ENCODE assay signal across 9 mouse cellular contexts in the genomic region with DNA sequence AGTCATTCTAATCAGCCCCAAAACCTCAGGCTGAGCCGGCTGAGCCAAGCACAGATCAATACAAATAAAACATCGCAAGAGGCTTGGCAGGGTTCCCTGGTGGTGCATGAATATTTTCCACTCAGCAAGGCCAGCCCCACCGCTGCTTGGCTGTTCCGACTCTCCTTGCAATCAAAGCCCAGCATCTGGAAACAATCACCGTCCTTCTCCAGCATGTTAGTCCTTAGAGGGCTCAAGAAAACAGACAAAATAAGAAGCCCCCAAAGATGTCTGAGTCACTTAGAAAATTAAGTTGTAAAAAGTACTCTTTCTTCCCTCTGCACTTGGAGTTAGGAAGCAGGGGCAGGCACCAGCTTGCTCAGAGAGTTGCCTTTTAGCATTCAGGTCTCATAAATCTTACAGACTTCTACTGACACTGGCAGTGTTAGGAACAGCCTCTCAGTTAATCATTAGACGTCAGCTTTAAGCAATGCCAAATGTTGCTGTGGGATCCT. TPM values are rescaled to one million over a fixed set of nuclear protein-coding genes. Genes with fewer than 3 reads are reported as not detected.
DNase-seq lines count a peak whose midpoint lies in the region; ATAC-seq lines count a peak whose summit lies in the region.
"Had no signal": no experiment of that assay in that cellular context is flagged by ENCODE, and none has a peak within 500 bp of the region (broad histone marks: within the 10 kb centered on the region; RNA-seq: fewer than 3 reads in every experiment).

No protein-coding gene starts in this region.

- H3K4me1 ChIP-seq in hindbrain, embryonic 14.5 days (replicated peaks; ENCODE audit: control insufficient read depth, insufficient read depth, low read length), result peaks cover 8% of the 10 kb centered on the region; the same call in 1 of the 2 replicates
- peaks cover 13% of the 10 kb centered on the region; the same call in 1 of the 2 replicates for H3K4me1 ChIP-seq in stomach, embryonic 15.5 days

- ATAC-seq in hindbrain, embryonic 14.5 days (ENCODE audit: low FRiP score), result peak; percentile 59; the same call in 1 of the 2 replicates
- peak; percentile 80 for ATAC-seq in stomach, embryonic 15.5 days (ENCODE audit: insufficient read depth, low FRiP score, low read depth)

- H3K27ac ChIP-seq in hindbrain, embryonic 14.5 days, result no peak overlapping the region
- H3K27ac ChIP-seq in stomach, embryonic 15.5 days, result peak overlapping the region; percentile 86

- peak; percentile 63 for DNase-seq in Muller cell, postnatal 12 days (ENCODE audit: inconsistent ontology term)
- peak; percentile 7 for DNase-seq in cerebellum, adult 9-10 months
- peak; percentile 84 to 88 for DNase-seq in gastrocnemius, adult 8-10 months (ENCODE audit: low spot score in 2 of 2)
- peak; percentile 48 for DNase-seq in hindbrain, embryonic 14.5 days (ENCODE audit: low spot score)
- peak; percentile 12 for DNase-seq in left cerebral cortex, adult 11 months (ENCODE audit: low spot score)
- peak; percentile 90 for DNase-seq in mesoderm, embryonic 11.5 days (ENCODE audit: low read depth, low spot score)
- no peak for DNase-seq in thymus, postnatal 4 days

- WGBS in hindbrain, embryonic 14.5 days, result 16% methylated on average over 6 of the region's 6 CpGs
- 5% methylated on average over 6 of the region's 6 CpGs for WGBS in stomach, embryonic 15.5 days

- no peak overlapping the region for H3K4me2 ChIP-seq in hindbrain, embryonic 14.5 days (replicated peaks)
- peak overlapping the region; percentile 4; the same call in 1 of the 2 replicates for H3K4me2 ChIP-seq in stomach, embryonic 15.5 days

- H3K4me3 ChIP-seq in hindbrain, embryonic 14.5 days (replicated peaks; ENCODE audit: low read length), result no peak overlapping the region
- H3K4me3 ChIP-seq in stomach, embryonic 15.5 days (replicated peaks), result no peak overlapping the region

- no peaks in the 10 kb centered on the region for H3K27me3 ChIP-seq in hindbrain, embryonic 14.5 days (ENCODE audit: control insufficient read depth, insufficient read depth, low read length)
- H3K27me3 ChIP-seq in stomach, embryonic 15.5 days (replicated peaks), result no peaks in the 10 kb centered on the region

- no peaks in the 10 kb centered on the region for H3K9me3 ChIP-seq in hindbrain, embryonic 14.5 days (ENCODE audit: control insufficient read depth, low read length)
- H3K9me3 ChIP-seq in stomach, embryonic 15.5 days, result no peaks in the 10 kb centered on the region

- no peaks in the 10 kb centered on the region for H3K36me3 ChIP-seq in hindbrain, embryonic 14.5 days (replicated peaks; ENCODE audit: control insufficient read depth, insufficient read depth)
- H3K36me3 ChIP-seq in stomach, embryonic 15.5 days, result no peaks in the 10 kb centered on the region
- H3K36me3 ChIP-seq: G1E had no signal

- H3K9ac ChIP-seq in hindbrain, embryonic 14.5 days, result no peak overlapping the region
- no peak overlapping the region for H3K9ac ChIP-seq in stomach, embryonic 15.5 days

RNA-seq across cellular contexts. Expression of a gene that starts 54.4 kb away (rescaled TPM):
- total RNA-seq in gastrocnemius, adult 8-10 months (2022), result 1 to 10 TPM; 1.5 to 2.4 (median 2.1) TPM
- 0.82 and 0.87 TPM in 2 replicates for polyA plus RNA-seq in hindbrain, embryonic 14.5 days (2014; fragmentation: Nextera tagmentation; extraction: Ambion mirVana)
- polyA plus RNA-seq in stomach, embryonic 15.5 days (2015; fragmentation: Nextera tagmentation; extraction: Ambion mirVana), result 0.64 and 0.83 TPM in 2 replicates
- polyA plus RNA-seq: G1E had no signal
